Mouse (Mus musculus) frontal cortex, adult (tissue): ENCODE data around the gene Sdk1.

ENCODE experiments used
- ATAC-seq: cut with Nextera tagmentation; 2 replicates; pipeline ENCODE4 v1.9.2; 2017; ENCODE audit warnings: mild to moderate bottlenecking, moderate library complexity, mixed read lengths; ENCODE audit not compliant: low TSS enrichment

Sdk1 gene

GRCm38 (mm10) chr5:141324910-141325309, 83.6 kb downstream of the Sdk1 start:
- peak; percentile 78 for ATAC-seq

- no peak for ATAC-seq
Observed at GRCm38 (mm10) chr5:141344376-141344775, 103.1 kb downstream of the Sdk1 start.

GRCm38 (mm10) chr5:141345476-141345875, 104.2 kb downstream of the Sdk1 start:
- no peak for ATAC-seq

- ATAC-seq: no peak
Observed at GRCm38 (mm10) chr5:141362676-141363075, 121.4 kb downstream of the Sdk1 start.

- no peak for ATAC-seq
Observed at GRCm38 (mm10) chr5:141363956-141364355, 122.7 kb downstream of the Sdk1 start.

GRCm38 (mm10) chr5:141368567-141368966, 127.3 kb downstream of the Sdk1 start:
- no peak for ATAC-seq

GRCm38 (mm10) chr5:141374797-141375196, 133.5 kb downstream of the Sdk1 start:
- ATAC-seq: no peak

- no peak for ATAC-seq
Observed at GRCm38 (mm10) chr5:141379836-141380773, 138.8 kb downstream of the Sdk1 start.

GRCm38 (mm10) chr5:141380774-141381156, 139.5 kb downstream of the Sdk1 start:
- ATAC-seq: no peak

GRCm38 (mm10) chr5:141381581-141381980, 140.3 kb downstream of the Sdk1 start:
- ATAC-seq: no peak

GRCm38 (mm10) chr5:141382246-141382835, 141.1 kb downstream of the Sdk1 start:
- ATAC-seq: no peak

GRCm38 (mm10) chr5:141388451-141388850, 147.2 kb downstream of the Sdk1 start:
- ATAC-seq: no peak

GRCm38 (mm10) chr5:141390541-141390940, 149.3 kb downstream of the Sdk1 start:
- ATAC-seq: no peak

GRCm38 (mm10) chr5:141391153-141391552, 149.9 kb downstream of the Sdk1 start:
- ATAC-seq: no peak

GRCm38 (mm10) chr5:141393846-141394245, 152.6 kb downstream of the Sdk1 start:
- no peak for ATAC-seq

GRCm38 (mm10) chr5:141394586-141394985, 153.3 kb downstream of the Sdk1 start:
- no peak for ATAC-seq

- no peak for ATAC-seq
Observed at GRCm38 (mm10) chr5:141403741-141404140, 162.5 kb downstream of the Sdk1 start.

- no peak for ATAC-seq
Observed at GRCm38 (mm10) chr5:141404651-141405050, 163.4 kb downstream of the Sdk1 start.

GRCm38 (mm10) chr5:141406926-141407325, 165.6 kb downstream of the Sdk1 start:
- peak; percentile 31; the same call in 1 of the 2 replicates for ATAC-seq

- ATAC-seq: peak; percentile 55; the same call in 1 of the 2 replicates
Observed at GRCm38 (mm10) chr5:141413013-141413412, 171.7 kb downstream of the Sdk1 start.

- no peak for ATAC-seq
Observed at GRCm38 (mm10) chr5:141415644-141416243, 174.5 kb downstream of the Sdk1 start.

GRCm38 (mm10) chr5:141428132-141428531, 186.8 kb downstream of the Sdk1 start:
- no peak for ATAC-seq

- no peak for ATAC-seq
Observed at GRCm38 (mm10) chr5:141433286-141433685, 192.0 kb downstream of the Sdk1 start.
